Mouse (Mus musculus): Measurements from ENCODE around the gene Mbtd1. TPM values are rescaled to one million over a fixed set of nuclear protein-coding genes. Genes with fewer than 3 reads are reported as not detected.

The Mbtd1 gene
- 69.3 to 79.5 TPM (median 73.5 TPM) in 4 replicates for total RNA-seq (2023)

DNA sequence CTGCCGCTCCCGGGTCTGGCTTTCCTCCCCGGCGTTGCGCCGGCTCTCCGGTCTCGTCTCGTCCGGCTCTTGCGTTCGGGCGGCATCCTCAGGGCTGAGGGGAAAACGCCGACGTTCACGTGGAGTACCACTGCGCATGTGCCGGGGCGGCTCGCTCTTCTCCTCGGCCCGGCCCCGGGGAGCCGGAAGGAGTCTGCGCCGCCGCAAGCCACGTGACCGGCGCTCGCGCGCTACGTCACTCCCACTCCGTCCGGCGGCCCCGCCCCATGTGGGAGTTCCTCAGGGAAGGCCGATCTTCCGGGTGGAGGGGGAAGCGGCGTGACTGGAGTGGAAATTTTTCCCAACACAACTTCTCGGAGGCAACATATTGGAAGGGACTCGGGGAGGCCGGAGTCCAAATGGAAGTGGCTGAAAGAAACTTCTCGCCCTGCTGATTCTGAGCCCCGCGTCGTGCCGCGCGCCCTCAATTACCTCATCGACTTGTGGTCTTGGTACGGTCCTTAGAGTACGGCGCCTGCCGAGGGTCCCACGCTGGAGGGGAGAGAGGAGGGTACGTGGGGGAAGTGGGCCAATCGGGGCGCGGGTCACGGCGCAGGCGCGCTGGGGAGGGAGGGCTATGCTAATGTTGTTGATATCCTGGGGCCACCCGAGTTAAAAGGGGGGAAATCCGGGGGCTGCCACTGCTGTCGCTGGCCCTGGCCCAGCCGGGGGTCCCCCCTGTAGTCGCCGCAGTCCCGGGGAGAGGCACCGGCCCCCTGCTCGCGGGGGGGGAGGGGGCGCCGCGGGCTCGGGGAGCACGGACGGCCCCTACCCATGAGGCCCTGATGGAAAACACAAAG, at the start of gene Mbtd1, which contains the start of gene Utp18:
Gene Mbtd1 (plus strand): TSS at position 281 of the 839 bp plus-strand sequence.
Gene Utp18 (minus strand): TSS at position 195 of the 839 bp plus-strand sequence.

DNA sequence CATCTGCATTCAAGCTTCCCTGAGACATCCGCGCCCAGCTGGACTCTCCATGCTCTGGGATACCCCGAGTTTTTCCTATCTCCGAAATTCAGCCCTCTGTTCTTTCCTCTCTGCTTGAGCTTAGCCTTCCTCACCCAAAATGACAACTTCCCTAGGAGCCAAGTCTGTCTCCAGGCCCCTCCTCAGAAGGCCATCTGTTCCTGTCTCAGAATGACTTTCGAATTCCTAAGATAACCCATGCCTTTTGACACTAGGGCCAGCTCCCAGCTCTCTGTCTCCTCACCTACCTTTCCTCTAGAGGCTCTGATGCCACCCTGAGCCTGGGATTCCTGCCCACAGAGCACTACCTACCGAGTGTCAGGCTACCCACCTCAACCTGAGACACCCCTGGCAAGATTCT, 70.5 kb downstream of the Mbtd1 start, which contains the start of gene Nme2:
Gene Nme2 (minus strand): TSS at position 101 of the 400 bp plus-strand sequence.

DNA sequence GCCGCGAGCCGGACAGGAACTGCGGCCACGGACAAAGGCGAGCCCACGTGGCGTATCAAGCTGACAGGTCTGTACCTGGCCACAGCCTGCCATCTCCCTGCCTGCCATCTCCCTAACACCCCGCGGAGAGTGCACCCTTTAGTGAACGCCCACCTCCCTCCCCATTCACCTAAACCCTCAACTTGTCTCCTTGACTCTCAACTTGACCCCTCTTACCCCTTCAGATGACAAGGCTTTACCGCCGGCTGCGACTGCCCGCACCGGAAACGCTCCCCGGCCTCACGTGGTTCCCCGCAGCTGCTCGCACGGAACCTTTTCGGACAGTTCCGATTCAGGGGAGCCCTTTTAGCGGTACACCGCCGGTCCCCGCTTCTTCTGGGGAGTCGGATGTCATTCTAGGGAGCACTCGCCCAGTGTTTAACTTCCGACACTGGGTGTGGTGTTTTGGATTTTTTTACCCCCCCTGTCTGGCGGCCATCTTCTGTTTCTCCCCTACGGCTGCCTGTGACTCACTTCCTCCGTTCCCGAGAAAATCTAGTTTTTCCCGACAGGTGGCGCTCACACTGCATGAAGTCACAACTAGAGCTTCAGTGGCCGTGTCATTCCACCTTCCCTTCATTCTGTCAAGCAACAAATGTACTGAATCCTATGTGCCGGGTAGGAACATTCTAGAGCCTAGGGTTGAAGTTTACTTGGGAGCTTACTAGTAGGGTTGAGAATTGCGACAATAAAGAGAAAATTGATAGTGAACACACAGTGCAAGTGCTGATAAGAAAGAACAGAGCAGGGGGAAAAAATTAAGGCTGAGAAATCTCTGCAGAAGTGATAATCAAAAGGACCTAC, 82.6 kb downstream of the Mbtd1 start, which contains the start of the genes Gm20390 and Nme1:
Gene Gm20390 (minus strand): TSS at position 289 of the 843 bp plus-strand sequence.
Gene Nme1 (minus strand): TSS at position 517 of the 843 bp plus-strand sequence.

DNA sequence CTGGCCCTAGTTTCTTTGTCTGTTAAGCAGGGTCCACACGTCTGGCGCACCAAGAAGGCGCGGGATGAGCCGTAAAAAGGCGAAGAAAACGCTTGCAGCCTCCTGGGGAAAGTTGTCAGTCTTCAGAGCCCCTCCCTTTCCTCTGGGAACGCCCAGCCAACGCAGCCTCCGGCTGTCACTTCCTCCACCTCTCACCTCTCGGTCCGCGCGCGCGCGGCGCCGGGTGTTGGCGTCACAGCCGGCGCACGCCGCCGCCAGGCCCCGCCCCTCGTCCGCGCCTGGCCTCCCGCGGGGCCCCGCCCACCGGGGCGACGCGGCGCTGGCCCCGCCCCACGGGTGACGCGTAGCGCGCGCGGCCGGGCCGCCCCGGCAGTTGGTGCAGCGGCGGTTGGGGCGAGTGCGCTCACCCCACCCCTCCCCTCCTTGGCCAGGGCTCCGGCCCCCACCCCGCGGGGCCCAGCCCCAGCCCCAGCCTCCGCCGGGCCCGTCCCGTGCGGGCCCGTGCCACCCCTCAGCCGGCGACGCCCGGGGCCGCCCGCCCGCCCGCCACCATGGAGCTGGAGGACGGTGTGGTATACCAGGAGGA, 110.2 kb downstream of the Mbtd1 start, which contains the start of gene Spag9:
Gene Spag9 (plus strand): TSS at position 372 of the 586 bp plus-strand sequence.

Other genes starting within 250 kb of the Mbtd1 start
- 60.5 to 69.9 TPM (median 66.4 TPM) in 4 replicates for gene Utp18, start 86 bp upstream of the Mbtd1 start, total RNA-seq (2023)
- 156 to 201 TPM (median 191 TPM) in 4 replicates for gene Nme2, start 70.4 kb downstream of the Mbtd1 start, total RNA-seq (2023)
- 43.7 to 61.1 TPM (median 49.2 TPM) in 4 replicates for gene Gm20390, start 82.4 kb downstream of the Mbtd1 start, total RNA-seq (2023)
- 44.3 to 55.1 TPM (median 51.8 TPM) in 4 replicates for gene Nme1, start 82.7 kb downstream of the Mbtd1 start, total RNA-seq (2023)
- 199 to 224 TPM (median 200 TPM) in 4 replicates for gene Spag9, start 110.2 kb downstream of the Mbtd1 start, total RNA-seq (2023)

Data from B cell, adult 62 days (primary cell).